Mouse (Mus musculus): ENCODE results near the gene Tmc2.

Gene Tmc2

DNA sequence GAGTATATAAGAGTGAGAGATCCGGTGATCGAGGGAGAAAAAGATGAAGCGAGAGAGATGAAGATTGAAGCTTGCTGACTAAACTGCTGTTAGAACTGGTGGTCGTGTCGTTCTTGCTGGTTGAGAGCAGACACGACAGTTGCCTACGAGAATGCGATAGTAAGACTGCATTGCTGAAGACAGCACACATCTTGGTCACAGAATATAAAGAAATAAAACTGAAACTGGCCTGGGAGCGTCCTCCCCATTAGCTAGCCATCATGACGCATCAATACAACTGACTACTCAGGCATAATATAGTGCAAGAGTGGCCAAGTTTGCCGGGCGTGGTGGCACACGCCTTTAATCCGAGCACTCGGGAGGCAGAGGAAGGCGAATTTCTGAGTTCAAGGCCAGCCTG lies at the start of gene Tmc2:
Gene Tmc2 (plus strand): TSS at position 301 of the 400 bp plus-strand sequence.
- no peak for DNase-seq (ENCODE audit: low spot score in 2 of 2)

- no peak for DNase-seq (ENCODE audit: low spot score in 2 of 2)
Observed at GRCm38 (mm10) chr2:130146089-130146668, 48.8 kb upstream of the Tmc2 start.

DNA sequence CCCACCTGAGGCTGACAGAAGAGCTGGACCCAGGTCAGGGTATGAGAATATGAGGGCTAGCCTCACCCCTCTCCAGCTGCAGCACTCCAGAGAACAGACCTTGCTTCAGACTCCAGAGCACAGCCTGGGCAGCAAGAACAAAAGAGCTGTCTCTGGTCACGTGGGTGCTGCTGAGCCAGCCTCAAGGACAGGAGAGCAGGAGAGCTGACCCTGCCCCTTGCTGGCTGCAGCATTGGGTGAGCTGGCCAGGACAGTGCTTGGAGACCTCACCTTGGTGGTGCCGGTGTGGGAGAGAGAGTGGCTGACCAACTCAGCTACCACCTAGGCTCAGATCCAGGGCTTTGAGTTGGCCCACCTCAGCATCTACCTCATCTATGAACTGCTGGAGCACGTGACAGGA lies 39.8 kb upstream of the Tmc2 start:
- no peak for DNase-seq (ENCODE audit: low spot score in 2 of 2)

DNA sequence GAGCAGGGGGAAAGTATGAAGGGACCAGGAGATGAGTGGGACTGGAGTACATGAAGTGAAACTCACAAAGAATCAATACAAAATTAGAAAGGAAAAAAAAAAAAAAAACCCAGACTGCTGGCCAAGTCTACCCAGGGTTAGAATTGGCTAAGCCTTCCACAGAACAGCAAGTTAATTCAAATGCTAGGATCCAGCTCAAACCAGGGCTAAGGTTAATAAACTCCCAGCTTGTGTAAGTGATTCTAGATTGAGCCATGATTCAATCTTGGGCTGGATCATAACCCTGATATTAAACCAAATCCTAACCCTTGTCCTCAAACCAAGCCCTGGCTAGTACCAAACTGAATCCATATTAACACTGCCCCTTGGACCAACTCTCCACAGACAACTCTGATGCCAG lies 39.1 kb upstream of the Tmc2 start:
- DNase-seq (ENCODE audit: low spot score in 2 of 2), result no peak

DNA sequence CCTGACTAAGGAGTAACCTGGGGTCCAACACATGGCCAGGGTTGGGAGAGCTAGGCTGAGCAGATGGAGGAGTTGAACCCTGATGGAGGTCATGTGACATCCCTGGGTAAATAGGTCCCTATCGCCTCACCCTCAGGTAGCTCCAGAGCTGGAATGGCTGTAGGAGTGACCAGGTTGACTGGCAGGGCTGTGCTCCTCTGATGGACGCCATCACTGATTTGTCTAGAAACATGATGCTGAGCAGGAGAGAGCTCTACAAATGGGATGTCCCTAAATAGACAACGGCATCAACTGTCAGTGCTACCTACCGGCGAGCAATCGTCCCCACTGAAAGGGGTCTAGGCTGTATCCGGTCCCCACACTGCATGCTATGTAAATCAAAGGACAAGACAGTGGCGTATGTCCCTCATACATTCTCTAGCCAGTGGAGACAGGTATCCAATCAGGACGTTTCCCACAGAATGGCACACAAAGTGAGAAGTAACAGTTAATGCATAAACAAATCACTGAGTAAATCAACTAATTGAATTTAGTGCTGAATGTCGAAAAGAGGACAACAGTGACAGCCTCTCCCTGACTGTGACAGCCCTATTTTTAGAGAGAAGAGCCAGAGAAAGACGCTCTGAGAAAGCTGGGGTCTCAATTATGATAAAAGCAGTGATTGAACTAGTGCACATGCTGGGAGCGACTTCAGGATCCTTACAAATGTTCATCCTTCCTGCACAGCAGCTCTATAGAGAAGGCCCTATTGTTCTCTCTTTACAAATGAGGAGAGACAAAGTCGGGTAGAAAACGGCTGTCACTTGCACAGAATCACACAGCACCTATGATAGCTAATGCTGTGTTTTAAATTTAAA lies 37.5 kb upstream of the Tmc2 start:
- no peak for DNase-seq (ENCODE audit: low spot score in 2 of 2)

DNA sequence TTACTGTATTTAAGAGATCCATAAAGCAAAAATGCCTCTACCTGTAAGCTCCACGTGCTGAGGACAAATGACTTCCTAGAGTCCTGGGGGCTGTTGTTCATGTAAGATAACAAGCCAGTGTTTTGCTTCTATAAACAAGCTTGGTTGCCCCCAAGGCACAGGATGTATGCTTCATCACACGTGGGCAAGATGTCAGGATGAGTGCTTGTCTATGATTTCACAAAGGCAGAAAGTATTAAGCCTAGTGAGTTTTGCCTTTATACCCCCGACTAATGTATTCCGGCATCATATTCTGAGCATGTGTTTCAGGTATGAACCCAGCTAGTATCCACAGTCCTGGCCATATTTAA lies 36.9 kb upstream of the Tmc2 start:
- no peak for DNase-seq (ENCODE audit: low spot score in 2 of 2)

- DNase-seq (ENCODE audit: low spot score in 2 of 2), result no peak
Observed at GRCm38 (mm10) chr2:130162701-130163100, 32.3 kb upstream of the Tmc2 start.

DNA sequence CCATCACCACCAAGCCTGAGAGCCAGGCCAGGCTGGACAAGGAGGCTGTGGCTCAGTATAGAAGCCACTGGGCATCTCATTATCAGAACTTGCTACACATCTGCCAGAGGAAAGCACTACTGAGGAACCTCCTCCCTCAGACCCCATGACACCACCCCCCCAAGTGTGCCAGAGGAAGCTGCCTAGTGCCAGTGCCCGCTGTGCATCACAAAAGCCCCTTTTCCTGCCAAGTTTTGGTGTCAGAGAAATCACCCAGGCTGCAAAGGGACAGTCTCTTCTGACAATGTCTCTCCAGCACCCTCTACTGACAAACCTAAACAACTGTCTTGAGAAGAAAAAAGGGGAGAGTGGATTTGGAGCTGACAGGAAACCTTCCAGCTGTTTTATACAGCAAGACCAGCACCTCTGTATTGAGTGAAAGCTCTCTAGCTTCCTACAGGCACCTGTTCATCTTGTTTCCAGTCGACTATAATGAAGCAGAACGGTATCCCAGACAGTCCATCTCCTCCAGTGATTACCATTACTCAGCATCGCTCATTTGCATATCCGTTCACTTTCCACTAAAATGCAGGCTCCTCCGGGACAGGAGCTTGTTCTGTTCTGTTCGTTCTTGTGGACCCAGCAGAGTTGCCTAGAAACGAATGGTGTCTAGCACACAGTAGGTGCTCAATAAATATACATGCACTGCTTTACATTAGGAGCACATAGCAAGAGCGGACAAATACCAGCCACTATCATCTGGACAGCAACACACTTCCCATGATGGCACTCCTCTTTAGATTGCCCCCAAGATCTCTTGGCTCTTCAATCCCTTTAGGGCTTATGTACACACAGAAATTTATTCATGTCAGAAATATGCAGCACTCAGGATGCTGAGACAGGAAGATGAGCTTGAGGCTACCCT lies 28.4 kb upstream of the Tmc2 start:
- peak in 1 of 2 experiments; percentile 15 for DNase-seq (ENCODE audit: low spot score in 2 of 2)

DNA sequence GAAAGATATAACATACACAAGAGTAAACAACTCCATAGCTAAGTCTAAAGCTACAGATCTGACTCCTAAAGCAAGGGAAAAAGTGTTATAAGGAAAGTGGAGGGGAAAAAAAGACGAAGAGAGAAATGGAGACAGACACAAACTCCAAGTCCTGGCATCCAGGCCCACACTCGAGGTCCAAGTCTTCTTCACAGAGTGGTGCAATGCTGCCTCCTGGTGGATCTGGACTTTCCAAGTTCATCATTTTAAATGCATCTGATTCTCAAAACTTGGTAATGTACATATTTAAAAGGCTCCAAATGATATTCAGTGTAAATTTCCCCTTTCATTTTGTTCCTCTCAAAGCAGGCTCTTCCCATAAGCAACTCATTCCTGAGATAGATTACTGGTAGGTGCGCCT lies 27.1 kb upstream of the Tmc2 start:
- DNase-seq (ENCODE audit: low spot score in 2 of 2), result peak in 1 of 2 experiments; percentile 29

DNA sequence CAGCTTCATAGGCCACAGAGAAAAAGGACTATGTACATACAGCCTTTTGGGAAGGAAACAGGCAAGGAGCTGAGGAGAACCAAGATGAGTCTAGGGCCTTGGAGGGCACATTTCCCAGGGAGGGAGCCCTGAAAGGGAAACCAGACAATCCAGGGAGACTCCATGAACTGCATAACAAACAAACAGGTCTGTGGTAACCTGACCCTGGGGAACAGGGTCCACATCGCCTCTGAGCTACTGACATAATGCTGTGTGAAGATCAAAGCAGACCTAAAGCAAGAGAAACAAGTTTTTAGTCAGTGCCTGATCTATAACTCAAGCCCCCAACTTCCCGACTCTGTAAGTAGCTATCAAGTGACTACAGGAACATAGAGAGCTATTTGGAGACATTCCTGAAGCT lies 23.3 kb upstream of the Tmc2 start:
- DNase-seq (ENCODE audit: low spot score in 2 of 2), result no peak

DNA sequence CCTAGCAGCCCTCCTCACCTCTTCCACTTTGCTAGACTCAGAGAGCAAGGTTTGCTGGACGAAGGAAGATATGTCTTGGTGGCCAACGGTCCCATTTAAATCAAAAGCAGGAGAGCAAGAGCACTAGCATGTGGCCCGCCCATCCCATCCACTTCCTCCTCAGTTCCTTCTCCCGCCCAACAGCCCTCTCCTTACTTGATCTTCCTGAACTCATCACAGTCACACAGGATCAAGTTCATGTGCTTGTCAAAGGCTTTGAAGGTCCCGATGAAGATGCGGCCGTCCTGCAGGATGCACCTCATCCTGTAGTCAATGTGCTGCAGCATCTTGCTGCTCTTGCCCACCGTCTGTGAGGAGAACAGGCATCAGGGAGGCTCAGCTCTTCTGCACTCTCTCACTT lies 18.2 kb upstream of the Tmc2 start:
- DNase-seq (ENCODE audit: low spot score in 2 of 2), result no peak

DNA sequence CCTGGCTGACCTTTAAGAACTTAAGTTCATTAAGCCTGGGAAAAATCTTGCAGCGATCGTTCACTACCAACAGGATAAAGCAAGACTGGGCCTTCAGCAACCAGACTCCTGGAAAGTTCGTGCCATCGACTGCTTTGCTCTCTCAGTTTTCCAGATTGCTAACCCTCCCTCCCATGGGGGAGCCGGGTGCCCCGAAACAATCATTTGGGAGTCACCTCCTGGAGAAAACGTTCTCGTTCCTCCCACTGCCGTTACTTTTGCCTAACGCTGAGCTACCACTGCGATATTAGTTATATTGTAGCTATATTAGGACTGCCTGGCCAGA lies 16.7 kb upstream of the Tmc2 start:
- peak in 1 of 2 experiments; percentile 8 for DNase-seq (ENCODE audit: low spot score in 2 of 2)

GRCm38 (mm10) chr2:130178706-130179506 lies 16.1 kb upstream of the Tmc2 start, which contains the start of gene Snrpb:
Gene Snrpb, minus strand, starts transcription at chr2:130179403.
- peak; percentile 72 to 77 for DNase-seq (ENCODE audit: low spot score in 2 of 2)

- no peak for DNase-seq (ENCODE audit: low spot score in 2 of 2)
Observed at GRCm38 (mm10) chr2:130179507-130180019, 15.4 kb upstream of the Tmc2 start.

GRCm38 (mm10) chr2:130188391-130188790 lies 6.6 kb upstream of the Tmc2 start:
- no peak for DNase-seq (ENCODE audit: low spot score in 2 of 2)

GRCm38 (mm10) chr2:130200961-130201360 lies 6.0 kb downstream of the Tmc2 start:
- no peak for DNase-seq (ENCODE audit: low spot score in 2 of 2)

GRCm38 (mm10) chr2:130207376-130207775 lies 12.4 kb downstream of the Tmc2 start:
- DNase-seq (ENCODE audit: low spot score in 2 of 2), result no peak

DNA sequence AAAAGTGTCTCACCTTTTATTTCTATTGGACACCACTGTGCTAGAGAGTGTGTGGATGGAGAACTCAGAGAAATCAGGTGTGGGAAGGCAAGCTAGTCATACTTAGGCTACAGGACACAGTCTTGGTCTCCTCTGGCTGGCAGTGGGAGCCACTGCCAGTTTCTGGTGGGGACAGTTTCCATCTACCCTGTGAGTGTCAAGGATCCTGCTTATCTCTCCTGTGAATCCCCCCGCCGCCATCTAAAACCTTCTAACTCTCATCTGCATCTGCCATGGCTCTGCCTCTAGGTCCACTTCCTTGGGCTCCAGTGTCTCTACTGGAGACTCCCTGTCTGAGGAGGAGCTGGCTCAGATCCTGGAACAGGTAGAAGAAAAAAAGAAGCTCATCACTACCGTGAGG lies 13.0 kb downstream of the Tmc2 start:
- DNase-seq (ENCODE audit: low spot score in 2 of 2), result no peak

- no peak for DNase-seq (ENCODE audit: low spot score in 2 of 2)
Observed at GRCm38 (mm10) chr2:130209636-130210035, 14.6 kb downstream of the Tmc2 start.

GRCm38 (mm10) chr2:130211581-130211980 lies 16.6 kb downstream of the Tmc2 start:
- no peak for DNase-seq (ENCODE audit: low spot score in 2 of 2)

- DNase-seq (ENCODE audit: low spot score in 2 of 2), result peak in 1 of 2 experiments; percentile 35
Observed at GRCm38 (mm10) chr2:130246912-130247311, 51.9 kb downstream of the Tmc2 start.
